Mouse (Mus musculus): ENCODE data around the gene Lrrc8b.
A peak's percentile ranks its signal among the peaks of the same experiment; 100 is the strongest.

The Lrrc8b gene

DNA sequence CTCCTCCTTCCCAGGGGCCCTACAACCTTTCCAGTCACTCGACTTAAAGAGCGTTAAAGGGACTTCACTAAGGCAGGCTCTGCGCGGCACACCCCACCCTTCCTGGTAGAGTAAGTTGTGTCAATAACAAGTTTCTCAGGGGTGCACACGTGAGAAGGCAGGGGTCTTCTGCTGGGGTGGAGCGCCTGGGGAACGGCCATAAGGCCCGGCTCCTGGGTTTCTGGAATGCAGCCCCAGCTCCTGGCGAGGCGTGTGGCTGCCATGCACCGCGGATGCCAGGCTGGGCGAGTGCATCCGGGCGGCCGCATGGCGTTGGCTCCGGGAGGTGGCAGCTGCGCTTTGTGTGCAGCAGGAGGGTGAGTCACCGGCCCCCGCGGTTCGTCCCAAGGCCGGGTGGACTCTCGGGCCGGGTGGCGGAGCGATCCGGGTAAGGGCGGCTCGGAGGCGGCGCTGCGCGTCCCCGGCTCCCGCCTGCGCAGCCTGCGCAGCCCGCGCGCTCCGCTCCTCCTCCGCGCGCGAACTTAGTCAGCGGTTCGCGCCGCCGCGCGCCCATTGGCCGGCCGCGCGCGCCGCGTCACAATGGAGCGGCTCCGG, at the start of gene Lrrc8b:
Gene Lrrc8b, plus strand, starts transcription at position 578 of the 594 bp plus-strand sequence.
- DNase-seq: peak; percentile 90 to 95

GRCm38 (mm10) chr5:105381482-105381881, 34.1 kb upstream of the Lrrc8b start:
- DNase-seq: no peak

DNA sequence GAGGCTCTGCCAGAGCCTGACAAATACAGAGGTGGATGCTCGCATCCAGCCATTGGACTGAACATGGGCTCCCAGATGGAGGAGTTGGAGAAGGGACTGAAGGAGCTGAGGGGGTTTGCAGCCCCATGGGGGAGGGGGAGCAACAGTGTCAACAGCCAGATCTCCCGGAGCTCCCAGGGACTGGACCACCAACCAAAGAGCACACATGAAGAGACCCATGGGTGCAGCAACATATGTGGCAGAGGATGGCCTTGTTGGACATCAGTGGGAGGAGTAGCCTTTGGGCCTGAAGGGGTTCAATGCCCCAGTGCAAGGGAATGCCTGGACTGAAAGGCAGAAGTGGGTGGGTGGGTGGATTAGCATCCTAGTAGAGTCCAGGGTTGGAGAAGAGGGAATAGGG, 25.2 kb upstream of the Lrrc8b start:
- no peak for DNase-seq

- DNase-seq: no peak
These were observed 21.8 kb upstream of the Lrrc8b start for GRCm38 (mm10) chr5:105393731-105394130.

- no peak for DNase-seq
These were observed 20.4 kb upstream of the Lrrc8b start for GRCm38 (mm10) chr5:105395188-105395587.

DNA sequence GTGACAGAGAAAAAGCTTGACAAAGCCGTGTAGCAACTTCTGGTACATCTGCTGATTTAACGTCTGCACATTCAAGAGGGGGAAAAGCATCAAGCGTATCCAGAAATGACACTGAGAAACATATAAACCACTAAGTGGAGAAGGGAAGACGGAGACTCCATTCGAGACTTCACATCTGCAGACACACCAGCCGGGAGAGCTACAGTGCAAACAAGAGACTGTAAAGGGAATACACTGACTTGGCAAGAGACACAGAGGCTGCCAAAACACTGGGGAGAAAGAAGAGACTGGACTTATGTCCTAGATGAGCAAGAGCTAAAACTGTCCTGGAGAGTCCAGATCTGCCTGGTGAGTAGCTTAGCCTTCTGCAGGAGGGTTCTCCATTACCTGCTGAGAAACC, 16.6 kb upstream of the Lrrc8b start:
- DNase-seq: no peak

- peak in 1 of 2 experiments; percentile 76 for DNase-seq
These were observed 15.7 kb upstream of the Lrrc8b start for GRCm38 (mm10) chr5:105399631-105400423.

GRCm38 (mm10) chr5:105400424-105401375, 14.9 kb upstream of the Lrrc8b start:
- DNase-seq: no peak

GRCm38 (mm10) chr5:105401536-105401935, 14.0 kb upstream of the Lrrc8b start:
- no peak for DNase-seq

DNA sequence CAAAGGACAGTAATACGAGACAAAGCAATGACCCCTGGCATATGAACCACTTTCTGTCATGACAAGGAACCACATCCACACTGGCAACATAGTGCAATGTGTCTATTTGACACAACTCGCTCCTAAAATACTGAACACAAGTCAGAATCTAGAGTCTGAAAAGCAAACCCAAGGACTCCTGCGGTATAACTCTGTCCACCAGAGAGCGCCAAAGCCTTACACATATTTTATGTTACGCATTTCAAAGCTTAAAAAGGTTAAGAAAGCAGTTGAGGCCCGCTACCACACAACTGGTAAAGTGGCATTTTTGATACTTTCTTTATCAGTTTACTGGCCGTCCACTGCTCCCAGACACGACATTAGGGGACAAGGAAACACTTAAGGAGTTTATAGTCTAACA, 10.6 kb upstream of the Lrrc8b start:
- DNase-seq: peak in 1 of 2 experiments; percentile 81

DNA sequence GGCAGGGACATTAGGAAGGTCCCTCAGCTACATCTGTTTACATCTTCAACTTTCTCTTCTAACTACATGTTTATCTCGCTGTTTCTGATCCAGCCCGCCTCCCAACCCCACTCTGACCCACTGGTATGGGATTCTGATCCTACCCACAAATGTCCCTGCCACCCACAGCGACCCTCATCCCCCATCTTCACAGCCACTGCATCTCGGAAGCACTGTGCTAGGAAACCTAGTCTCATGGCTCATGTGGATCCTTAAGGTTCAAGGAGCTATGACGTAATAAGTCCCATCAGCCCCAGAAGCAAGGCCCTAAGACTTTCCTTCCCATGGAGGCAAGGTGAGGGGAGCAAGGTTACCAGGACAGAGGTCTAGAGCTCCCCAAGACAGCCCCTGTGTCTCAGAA, 7.9 kb upstream of the Lrrc8b start:
- DNase-seq: no peak

DNA sequence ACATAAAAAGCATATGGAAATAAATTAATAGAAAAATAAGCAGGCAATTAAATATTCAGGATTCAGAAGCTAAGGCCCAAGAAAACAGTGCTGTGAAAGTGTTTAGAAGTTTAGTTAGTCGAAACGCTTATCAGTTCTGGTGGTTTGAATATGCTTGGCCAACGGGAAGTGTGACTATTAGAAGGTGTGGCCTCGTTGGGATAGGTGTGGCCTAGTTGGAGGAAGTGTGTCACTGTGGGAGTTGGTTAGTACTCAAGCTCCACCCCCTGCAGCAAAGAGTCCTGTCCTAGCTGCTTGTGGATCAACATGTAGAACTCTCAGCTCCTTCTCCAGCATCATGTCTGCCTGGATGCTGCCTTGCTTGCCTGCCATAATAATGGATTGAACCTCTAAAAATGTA, 6.5 kb upstream of the Lrrc8b start:
- DNase-seq: peak in 1 of 2 experiments; percentile 38

GRCm38 (mm10) chr5:105410521-105411293, 4.9 kb upstream of the Lrrc8b start:
- DNase-seq: no peak

- no peak for DNase-seq
These were observed 4.3 kb upstream of the Lrrc8b start for GRCm38 (mm10) chr5:105411294-105411570.

DNA sequence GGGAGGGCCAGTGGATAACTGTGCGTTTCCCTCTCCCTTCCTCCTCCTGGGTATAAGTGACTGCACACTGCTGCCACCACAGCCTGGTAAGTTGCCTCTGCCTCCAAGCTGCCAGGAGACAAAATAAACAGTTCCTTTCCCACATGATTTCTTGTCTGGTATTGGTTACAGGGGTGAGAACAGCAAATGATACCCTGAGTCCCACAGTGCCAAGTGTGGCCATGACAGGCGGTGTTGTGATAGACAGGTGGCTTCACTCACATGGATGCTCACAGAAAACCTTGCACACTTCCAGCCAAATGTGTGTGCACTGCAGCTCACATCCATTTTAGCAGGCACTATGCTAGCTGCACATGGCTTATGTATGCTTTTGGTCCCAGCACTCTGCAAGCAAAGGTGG, 3.8 kb upstream of the Lrrc8b start:
- DNase-seq: no peak

GRCm38 (mm10) chr5:105412634-105413033, 2.9 kb upstream of the Lrrc8b start:
- no peak for DNase-seq

- DNase-seq: no peak
These were observed 1.0 kb upstream of the Lrrc8b start for GRCm38 (mm10) chr5:105414341-105415120.

DNA sequence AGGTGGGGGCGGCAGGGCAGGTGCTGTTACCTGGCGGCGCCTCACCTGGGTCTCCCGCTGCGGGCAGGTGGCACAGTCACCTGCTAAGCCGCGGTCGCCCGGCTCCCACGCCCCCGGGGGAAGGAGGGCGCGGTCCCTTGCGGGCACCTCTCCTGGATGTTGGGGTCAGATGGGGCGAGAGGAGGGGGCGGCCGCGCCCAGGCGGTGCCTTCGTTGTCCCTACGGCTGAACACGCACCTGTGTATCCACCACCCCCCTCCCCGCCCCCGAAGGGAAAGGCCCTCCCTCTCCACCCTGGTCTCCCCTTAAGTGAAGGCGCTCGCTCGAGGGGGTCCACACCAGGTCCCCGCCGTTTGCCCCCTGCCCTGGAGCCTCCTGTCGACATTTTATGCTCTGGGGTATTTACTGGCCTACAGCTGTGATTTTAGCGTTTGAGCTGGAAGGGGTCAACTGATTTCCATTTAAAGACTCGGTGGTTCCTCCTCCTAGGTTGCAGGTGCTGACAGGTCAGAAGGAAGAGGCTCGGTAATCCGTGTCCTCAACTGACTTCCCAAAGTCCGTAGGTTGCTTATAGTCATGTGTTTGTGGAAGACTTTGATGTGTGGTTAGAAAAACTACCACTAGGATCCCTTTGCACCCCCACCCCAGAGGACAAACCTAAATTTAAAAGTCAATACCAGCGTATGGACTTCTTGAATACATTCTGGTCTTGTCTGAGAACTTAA, 538 bp downstream of the Lrrc8b start:
- no peak for DNase-seq

DNA sequence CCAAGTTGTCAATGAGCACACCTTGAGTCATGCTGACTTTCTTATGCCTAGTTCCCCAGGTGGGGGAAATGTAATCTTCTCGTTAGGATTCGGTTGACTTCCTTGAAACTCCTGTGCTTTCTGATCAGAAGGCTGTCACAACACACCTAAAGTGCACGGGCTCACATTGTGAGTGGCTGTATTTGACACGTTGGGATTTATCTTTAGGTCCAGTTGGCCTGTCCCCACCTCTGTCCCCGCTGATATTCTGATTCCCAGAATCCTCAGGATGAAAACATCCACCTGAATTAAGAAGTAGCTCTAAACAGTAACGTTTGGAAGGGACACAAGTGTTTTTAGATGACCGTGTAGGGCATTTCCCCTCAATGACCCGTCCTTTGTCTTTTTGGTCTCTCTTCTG, 1.6 kb downstream of the Lrrc8b start:
- no peak for DNase-seq

- no peak for DNase-seq
These were observed 2.8 kb downstream of the Lrrc8b start for GRCm38 (mm10) chr5:105418364-105418763.

- no peak for DNase-seq
These were observed 3.3 kb downstream of the Lrrc8b start for GRCm38 (mm10) chr5:105418851-105419250.
